Mouse (Mus musculus) lung, embryonic 15.5 days (tissue): ENCODE measurements at regions not wholly inside any gene's neighbourhood (a gene's known extent, or its start where the extent isn't known, plus 50 kb on each side); places are given as distances from the start of the nearest gene placed in this dataset.

Source experiments
- ATAC-seq: fragments of 200-750 bp; cut with Nextera tagmentation; 2 replicates; pipeline ENCODE4 v1.8.0; 2017; ENCODE audit warnings: moderate number of reproducible peaks, borderline replicate concordance; ENCODE audit not compliant: low FRiP score, low TSS enrichment; ENCODE audit errors: extremely low read depth
- H3K27ac ChIP-seq: fragments of 300-500 bp; sonication (generic); 2 replicates; pipeline ENCODE4 v1.5.1; 2015; ENCODE audit warnings: moderate library complexity, mild to moderate bottlenecking, inconsistent platforms
- H3K27me3 ChIP-seq: fragments of 300-500 bp; sonication (generic); 2 replicates; pipeline ENCODE4 v1.6.1; 2015; ENCODE audit warnings: inconsistent platforms
- H3K36me3 ChIP-seq: fragments of 300-500 bp; sonication (generic); 2 replicates; pipeline ENCODE4 v1.6.1; 2015; ENCODE audit warnings: inconsistent platforms
- H3K4me1 ChIP-seq: fragments of 300-500 bp; sonication (generic); 2 replicates; pipeline ENCODE4 v1.6.1; 2015; ENCODE audit warnings: inconsistent platforms
- H3K4me2 ChIP-seq: fragments of 300-500 bp; sonication (generic); 2 replicates; pipeline ENCODE4 v1.6.1; 2015; ENCODE audit warnings: inconsistent platforms, mild to moderate bottlenecking, moderate library complexity
- H3K4me3 ChIP-seq: fragments of 300-500 bp; sonication (generic); 2 replicates; pipeline ENCODE4 v1.5.1; 2015; ENCODE audit warnings: mild to moderate bottlenecking, inconsistent platforms
- H3K9ac ChIP-seq: fragments of 300-500 bp; sonication (generic); 2 replicates; pipeline ENCODE4 v1.6.1; 2015; ENCODE audit warnings: inconsistent platforms
- H3K9me3 ChIP-seq: fragments of 300-500 bp; sonication (generic); 2 replicates; pipeline ENCODE4 v1.6.1; 2016; ENCODE audit warnings: inconsistent platforms
- WGBS: fragments of 180-500 bp; shearing (Covaris S2); methylation state at CpG from one replicate; pipeline ENCODE4 v1.1.7; 2015; 5-methylcytosine and 5-hydroxymethylcytosine counted together

DNA sequence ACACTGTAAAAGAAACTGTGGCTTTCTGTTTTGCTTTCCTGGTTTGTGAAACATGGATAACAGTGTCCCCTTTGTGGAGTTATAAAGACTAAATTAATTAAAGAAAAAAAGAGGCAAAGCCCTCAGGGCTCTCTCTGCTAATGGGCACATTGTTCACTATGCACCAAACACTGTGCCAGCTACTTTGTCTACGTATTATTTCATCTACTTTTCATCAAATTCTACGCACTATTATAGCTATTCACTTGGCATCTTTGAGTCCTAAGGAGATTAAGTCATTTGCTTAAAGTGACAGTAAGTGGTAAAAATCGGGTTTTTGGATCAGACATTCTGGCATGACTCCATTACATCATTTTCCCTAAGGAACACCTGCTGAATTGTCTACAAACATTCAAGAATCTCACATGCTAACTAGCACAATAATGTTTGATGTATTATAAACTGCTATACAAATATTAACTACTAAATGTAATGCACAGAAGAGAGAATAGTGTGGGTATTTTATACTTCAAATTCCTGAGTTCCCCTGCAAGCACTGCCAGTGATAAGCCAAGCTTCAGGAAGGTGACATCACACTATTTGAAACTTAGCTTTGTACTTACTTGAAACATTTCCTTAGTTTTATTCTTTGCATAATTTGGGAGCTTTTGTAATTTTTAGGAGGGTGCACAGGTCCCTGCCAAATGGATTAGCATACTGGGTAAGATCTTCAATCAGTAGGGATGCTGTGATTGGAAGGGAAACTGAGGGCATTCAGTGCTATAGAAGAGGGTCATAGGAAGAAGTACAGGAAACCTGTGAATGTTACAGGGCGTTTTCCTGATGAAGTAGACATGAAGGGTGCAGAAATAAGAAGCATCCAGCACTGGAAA lies 504.7 kb upstream of the Sel1l start:
- Histone ChIP-seq H3K27me3 (no peaks in the 10 kb centered on the region), H3K4me2 (no peak overlapping the region), H3K4me3 (no peak overlapping the region), H3K9ac (no peak overlapping the region), H3K27ac (no peak overlapping the region), H3K4me1 (no peaks in the 10 kb centered on the region), H3K36me3 (no peaks in the 10 kb centered on the region), H3K9me3 (no peaks in the 10 kb centered on the region)
- ATAC-seq: no peak
- WGBS: 60% methylated on average over 4 of the region's 4 CpGs

DNA sequence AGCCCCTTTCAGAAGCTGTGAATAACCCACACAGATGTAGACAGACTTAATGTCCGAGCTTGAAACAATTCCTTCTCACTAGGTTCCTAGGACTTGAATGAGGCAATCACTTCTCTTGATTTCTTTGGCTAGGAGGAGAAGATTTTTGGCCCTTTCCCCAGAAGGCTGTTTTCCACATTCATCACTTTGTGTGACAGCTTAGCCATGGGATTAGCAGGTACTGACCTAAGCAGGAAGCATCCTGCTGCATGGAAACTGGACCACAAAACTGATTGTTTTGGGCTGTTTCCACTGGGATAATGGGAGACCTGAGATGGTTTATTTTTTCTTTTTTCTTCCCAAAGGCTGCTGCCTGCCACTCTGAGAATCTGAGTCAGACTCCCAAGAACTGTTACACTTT lies 469.3 kb upstream of the Sel1l start:
- Histone ChIP-seq H3K4me3 (no peak overlapping the region), H3K4me2 (no peak overlapping the region), H3K27ac (no peak overlapping the region), H3K27me3 (no peaks in the 10 kb centered on the region), H3K9me3 (no peaks in the 10 kb centered on the region), H3K36me3 (no peaks in the 10 kb centered on the region), H3K9ac (no peak overlapping the region), H3K4me1 (no peaks in the 10 kb centered on the region)
- no peak for ATAC-seq
- 56% methylated on average over 1 of the region's 1 CpGs for WGBS

DNA sequence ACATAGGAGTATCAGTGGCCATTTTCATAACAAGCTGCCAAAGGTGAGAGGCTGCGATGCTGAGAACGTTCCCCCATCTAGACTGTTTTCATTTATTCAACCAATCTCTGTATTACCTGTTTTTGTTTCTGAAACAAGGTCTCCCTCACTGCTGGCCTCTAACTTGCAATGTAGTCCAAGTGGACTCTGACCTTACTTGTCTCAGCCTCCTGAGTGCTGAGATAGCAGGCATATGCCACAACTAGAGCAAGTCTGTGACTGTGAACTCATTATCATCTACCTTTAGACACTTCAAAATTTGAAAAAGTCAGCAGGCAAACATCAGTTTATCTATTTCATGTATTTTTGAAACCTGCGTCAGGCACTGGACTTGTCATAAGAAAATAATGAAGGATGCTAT lies 468.7 kb upstream of the Sel1l start:
- Histone ChIP-seq H3K9me3 (no peaks in the 10 kb centered on the region), H3K4me3 (no peak overlapping the region), H3K36me3 (no peaks in the 10 kb centered on the region), H3K4me2 (no peak overlapping the region), H3K27ac (no peak overlapping the region), H3K27me3 (no peaks in the 10 kb centered on the region), H3K9ac (no peak overlapping the region), H3K4me1 (no peaks in the 10 kb centered on the region)
- ATAC-seq: no peak
- 91% methylated on average over 3 of the region's 3 CpGs for WGBS

DNA sequence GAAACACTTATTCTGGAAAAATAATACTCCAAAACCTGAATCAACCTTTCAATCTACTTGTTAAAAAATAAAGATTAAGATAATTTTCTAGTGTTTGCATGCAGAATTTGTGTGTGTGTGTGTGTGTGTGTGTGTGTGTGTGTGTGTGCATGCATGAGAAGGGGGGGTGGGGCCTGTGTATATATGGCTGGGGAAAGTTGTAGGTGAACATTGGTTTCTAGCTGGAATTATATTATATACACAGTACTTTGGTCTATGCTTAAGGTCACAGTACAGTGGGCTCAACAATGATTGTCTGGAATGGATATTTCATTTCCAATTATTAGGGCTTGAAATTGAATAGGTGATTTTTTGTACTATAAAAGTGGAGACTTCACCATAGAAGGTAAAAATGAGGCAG lies 467.3 kb upstream of the Sel1l start:
- Histone ChIP-seq H3K36me3 (no peaks in the 10 kb centered on the region), H3K27me3 (no peaks in the 10 kb centered on the region), H3K4me1 (no peaks in the 10 kb centered on the region), H3K4me2 (no peak overlapping the region), H3K27ac (peak overlapping the region; percentile 25), H3K4me3 (no peak overlapping the region), H3K9me3 (no peaks in the 10 kb centered on the region), H3K9ac (no peak overlapping the region)
- peak; percentile 57; the same call in 1 of the 2 replicates for ATAC-seq

DNA sequence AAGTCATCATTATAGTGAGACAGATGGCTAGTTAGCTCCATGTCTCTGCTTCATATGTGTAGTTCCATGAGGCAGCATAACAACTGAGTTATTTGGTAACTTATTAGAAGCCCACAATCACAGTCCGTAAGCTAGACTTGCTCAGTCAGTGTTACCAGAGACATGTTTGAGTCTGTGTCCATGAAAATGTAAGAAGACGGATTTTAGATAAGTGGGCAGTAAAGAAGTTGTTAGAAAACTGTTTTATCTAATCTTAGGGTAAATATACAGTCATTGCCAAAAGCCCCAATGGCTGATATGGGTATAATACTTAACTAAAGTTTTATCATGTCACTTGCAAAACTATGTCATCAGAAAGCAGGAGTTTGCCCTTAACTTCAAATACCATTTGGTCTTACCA lies 466.9 kb upstream of the Sel1l start:
- 44% methylated on average over 2 of the region's 2 CpGs for WGBS
- no peak overlapping the region for H3K4me2 ChIP-seq
- no peak overlapping the region for H3K4me3 ChIP-seq
- no peak overlapping the region for H3K9ac ChIP-seq
- H3K27ac ChIP-seq: no peak overlapping the region
- no peaks in the 10 kb centered on the region for H3K36me3 ChIP-seq
- H3K9me3 ChIP-seq: no peaks in the 10 kb centered on the region
- peak; percentile 14; the same call in 1 of the 2 replicates for ATAC-seq
- no peaks in the 10 kb centered on the region for H3K4me1 ChIP-seq
- H3K27me3 ChIP-seq: no peaks in the 10 kb centered on the region

DNA sequence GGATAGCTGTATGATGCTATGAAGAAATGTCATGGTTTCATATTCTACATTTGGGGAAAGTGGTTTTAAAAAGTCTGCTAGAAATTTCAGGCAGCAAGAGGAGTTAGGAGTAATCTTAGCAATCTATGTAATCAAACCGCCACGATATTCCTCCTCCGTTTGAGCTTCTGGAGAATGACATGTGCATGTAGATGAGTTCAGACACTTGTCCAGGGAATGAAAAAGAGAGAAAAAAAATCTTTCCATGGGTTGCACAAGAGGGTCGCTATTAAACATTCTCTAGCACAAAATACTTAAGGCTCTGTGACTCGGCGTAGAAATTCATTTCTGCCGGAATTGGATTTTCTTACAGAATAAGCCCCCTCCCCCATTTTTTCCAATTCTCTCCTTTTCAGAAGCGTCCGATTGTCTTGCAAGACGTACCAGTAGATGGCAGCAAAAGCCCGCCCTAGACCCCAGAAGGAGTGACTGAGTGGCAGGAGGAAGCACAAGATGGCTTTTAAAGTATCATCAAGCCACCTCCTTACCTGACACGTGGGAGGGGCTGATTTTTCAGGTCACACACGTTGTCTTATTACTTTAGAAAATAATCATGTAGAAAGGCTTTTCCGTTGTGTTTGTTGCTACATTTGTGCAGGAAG lies 454.1 kb upstream of the Sel1l start:
- WGBS: 16% methylated on average over 14 of the region's 14 CpGs
- no peak overlapping the region for H3K4me2 ChIP-seq
- peak; percentile 59; the same call in 1 of the 2 replicates for ATAC-seq

DNA sequence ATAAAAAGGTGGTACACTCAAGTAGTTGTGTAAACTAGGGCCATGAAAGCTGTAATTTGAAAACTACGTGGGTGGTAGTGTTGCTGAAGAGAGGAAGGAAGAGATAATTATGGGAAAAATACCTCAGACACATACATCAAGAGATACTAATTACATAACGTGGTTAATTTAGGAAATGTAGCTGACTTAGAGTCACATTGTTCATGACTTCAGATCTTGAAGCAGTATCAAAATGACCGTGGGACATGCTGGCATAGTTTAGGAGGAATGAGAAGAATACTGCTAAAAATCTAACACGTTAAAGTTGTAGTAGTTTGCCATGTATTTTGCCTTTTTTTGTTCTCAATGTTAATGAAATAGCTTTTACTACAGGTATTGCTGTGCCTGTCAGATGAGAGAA lies 445.9 kb upstream of the Sel1l start:
- Histone ChIP-seq H3K36me3 (no peaks in the 10 kb centered on the region), H3K9ac (no peak overlapping the region), H3K4me3 (no peak overlapping the region), H3K27ac (no peak overlapping the region), H3K4me1 (no peaks in the 10 kb centered on the region), H3K4me2 (no peak overlapping the region), H3K27me3 (no peaks in the 10 kb centered on the region), H3K9me3 (no peaks in the 10 kb centered on the region)
- no peak for ATAC-seq
- 61% methylated on average over 4 of the region's 4 CpGs for WGBS

More for the DNA sequence above, 454.1 kb upstream of the Sel1l start:
- no peak overlapping the region for H3K9ac ChIP-seq
- H3K36me3 ChIP-seq: no peaks in the 10 kb centered on the region
- H3K4me3 ChIP-seq: no peak overlapping the region
- no peaks in the 10 kb centered on the region for H3K4me1 ChIP-seq
- no peaks in the 10 kb centered on the region for H3K9me3 ChIP-seq
- no peak overlapping the region for H3K27ac ChIP-seq
- H3K27me3 ChIP-seq: no peaks in the 10 kb centered on the region

DNA sequence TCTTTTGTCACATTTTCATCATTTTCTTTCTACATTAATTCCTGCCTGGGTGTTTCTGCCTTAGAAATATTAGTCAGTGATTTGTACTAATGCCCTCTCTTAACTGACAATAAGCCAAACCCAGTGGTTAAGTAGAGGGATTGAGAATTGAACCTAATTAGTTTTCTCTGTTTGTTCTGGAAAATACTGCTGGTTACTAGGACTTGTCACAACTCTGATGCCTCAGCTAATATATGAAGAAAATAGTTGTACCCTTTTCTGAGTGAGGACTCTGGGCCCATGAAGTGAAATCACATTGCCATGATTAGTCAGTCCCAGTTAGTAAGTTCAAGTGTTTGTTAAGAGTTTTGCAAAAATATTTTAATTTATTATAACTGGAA lies 444.4 kb upstream of the Sel1l start:
- ATAC-seq: no peak
- no peaks in the 10 kb centered on the region for H3K4me1 ChIP-seq
- H3K9ac ChIP-seq: no peak overlapping the region
- H3K4me3 ChIP-seq: no peak overlapping the region
- H3K27ac ChIP-seq: no peak overlapping the region
- no peaks in the 10 kb centered on the region for H3K27me3 ChIP-seq
- H3K4me2 ChIP-seq: no peak overlapping the region
- H3K9me3 ChIP-seq: no peaks in the 10 kb centered on the region
- H3K36me3 ChIP-seq: no peaks in the 10 kb centered on the region

DNA sequence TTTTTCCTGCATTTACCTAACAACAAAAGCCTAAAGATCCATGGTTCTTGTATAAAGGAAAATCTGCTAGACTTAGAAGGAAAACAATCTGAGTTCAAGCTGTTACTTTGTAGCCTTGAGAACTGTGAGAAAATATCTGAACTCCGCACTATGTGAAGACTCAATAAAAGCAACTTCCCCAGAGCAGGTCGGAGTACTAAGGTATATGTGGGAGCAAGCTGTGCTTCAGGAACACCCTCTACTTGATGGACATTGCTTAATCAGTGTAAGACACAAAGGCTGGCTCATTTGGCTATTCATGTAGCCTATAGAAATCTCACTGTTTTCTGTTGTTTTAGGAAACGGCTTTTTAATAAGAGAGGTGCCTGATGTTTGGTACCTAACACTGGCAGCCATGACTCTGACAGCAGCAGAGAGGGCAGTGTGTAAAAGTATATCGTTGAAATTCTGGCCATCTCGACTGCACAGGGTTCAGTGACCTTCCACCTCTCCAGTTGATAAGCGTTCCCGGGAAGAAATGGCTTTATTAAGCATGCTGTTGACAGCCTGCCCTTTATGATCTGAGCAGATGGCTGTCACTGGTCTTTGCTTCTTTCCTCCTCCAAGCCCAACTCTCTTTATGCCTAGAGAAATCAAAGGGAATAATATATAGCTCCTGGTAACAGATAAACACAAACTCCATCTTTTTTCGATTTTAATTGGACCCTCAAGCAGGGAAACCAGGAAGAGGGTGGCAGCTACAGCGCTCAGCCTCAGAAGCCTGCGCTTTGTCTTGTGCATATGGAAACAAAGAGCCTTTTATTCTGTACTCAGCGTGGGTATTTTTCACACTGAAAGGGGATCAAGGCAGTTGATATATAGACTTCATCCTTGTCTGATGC lies 443.7 kb upstream of the Sel1l start:
- Histone ChIP-seq H3K27me3 (no peaks in the 10 kb centered on the region), H3K4me3 (no peak overlapping the region), H3K36me3 (no peaks in the 10 kb centered on the region), H3K4me2 (no peak overlapping the region), H3K27ac (no peak overlapping the region), H3K9me3 (no peaks in the 10 kb centered on the region), H3K4me1 (no peaks in the 10 kb centered on the region), H3K9ac (no peak overlapping the region)
- WGBS: 40% methylated on average over 11 of the region's 11 CpGs
- no peak for ATAC-seq

DNA sequence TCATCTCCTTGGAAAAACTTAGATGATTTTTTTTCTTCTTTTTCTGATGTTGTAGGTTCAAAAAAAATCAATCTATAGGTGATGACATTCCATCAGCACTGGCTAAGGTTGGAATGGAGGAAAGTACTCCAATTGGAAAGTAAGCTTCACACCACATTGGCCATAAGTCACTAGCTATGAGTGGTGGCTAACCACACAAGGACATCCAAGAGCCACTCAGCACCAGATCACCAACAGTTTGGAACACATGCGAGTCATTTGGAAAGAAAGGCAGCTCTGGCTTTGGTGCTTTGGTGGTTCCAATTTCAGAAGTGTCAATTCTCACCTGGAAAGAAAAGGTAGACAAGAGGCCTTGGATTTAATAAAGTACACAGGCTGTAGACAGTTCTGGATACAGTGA lies 442.5 kb upstream of the Sel1l start:
- WGBS: 78% methylated on average over 1 of the region's 1 CpGs
- Histone ChIP-seq H3K36me3 (no peaks in the 10 kb centered on the region), H3K9me3 (no peaks in the 10 kb centered on the region), H3K27ac (no peak overlapping the region), H3K4me1 (no peaks in the 10 kb centered on the region), H3K4me2 (no peak overlapping the region), H3K9ac (no peak overlapping the region), H3K4me3 (no peak overlapping the region), H3K27me3 (no peaks in the 10 kb centered on the region)
- no peak for ATAC-seq

DNA sequence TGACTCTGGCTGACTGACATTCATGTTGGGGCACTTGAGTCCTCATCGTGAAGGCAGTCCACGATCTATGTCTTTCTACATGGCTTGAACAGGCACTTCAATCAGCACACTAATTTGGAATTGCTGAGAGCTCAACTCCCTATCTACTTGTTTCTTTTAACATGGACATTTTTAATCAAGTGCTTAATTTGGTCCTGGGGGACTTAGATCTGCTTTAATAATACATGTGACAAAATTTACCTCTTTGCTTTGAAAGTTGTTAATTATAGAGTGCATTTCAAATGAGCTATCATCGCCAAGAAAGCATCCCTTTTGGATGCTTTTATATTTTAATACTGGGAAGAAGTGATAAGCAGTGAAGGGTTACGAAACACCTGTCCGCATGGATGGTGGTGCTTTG lies 436.6 kb upstream of the Sel1l start:
- no peaks in the 10 kb centered on the region for H3K36me3 ChIP-seq
- 88% methylated on average over 5 of the region's 5 CpGs for WGBS
- H3K27me3 ChIP-seq: no peaks in the 10 kb centered on the region
- no peak overlapping the region for H3K27ac ChIP-seq
- H3K4me2 ChIP-seq: no peak overlapping the region
- H3K4me3 ChIP-seq: no peak overlapping the region
- no peaks in the 10 kb centered on the region for H3K9me3 ChIP-seq
- no peak for ATAC-seq
- H3K9ac ChIP-seq: no peak overlapping the region
- no peaks in the 10 kb centered on the region for H3K4me1 ChIP-seq

DNA sequence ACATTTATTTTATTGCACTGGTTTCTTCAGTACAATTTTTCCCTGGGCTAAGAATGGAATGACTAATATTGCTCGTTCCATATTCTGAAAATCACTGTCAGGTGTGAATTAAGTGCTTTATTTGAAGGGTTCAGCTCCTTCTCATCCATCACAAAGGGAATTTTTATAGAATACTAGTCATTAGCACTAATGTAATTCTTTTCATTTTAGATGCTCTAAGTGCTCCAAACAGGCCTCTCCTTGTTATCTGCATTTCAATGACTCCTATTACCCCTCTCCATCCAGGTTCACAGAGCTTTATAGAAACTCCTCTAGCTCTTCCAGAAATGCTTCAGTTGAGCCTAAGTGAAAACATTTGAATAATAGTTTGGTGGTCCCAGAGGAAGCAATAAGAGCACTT lies 431.5 kb upstream of the Sel1l start:
- ATAC-seq: no peak
- H3K9ac ChIP-seq: no peak overlapping the region
- no peaks in the 10 kb centered on the region for H3K9me3 ChIP-seq
- H3K36me3 ChIP-seq: no peaks in the 10 kb centered on the region
- H3K4me3 ChIP-seq: no peak overlapping the region
- no peak overlapping the region for H3K27ac ChIP-seq
- H3K4me2 ChIP-seq: no peak overlapping the region
- H3K27me3 ChIP-seq: no peaks in the 10 kb centered on the region
- WGBS: 58% methylated on average over 1 of the region's 1 CpGs
- H3K4me1 ChIP-seq: no peaks in the 10 kb centered on the region
